Mouse (Mus musculus) forebrain, embryonic 16.5 days (tissue): ENCODE data around the gene Il23a. TPM values are rescaled to one million over a fixed set of nuclear protein-coding genes. Genes with fewer than 3 reads are reported as not detected.

Source experiments
- ATAC-seq: fragments of 200-750 bp; cut with Nextera tagmentation; 2 replicates; pipeline ENCODE4 v1.8.0; 2017; ENCODE audit warnings: mild to moderate bottlenecking, moderate library complexity
- H3K27ac ChIP-seq: fragments of 300-500 bp; sonication (generic); 2 replicates; pipeline ENCODE4 v1.5.1; 2014; ENCODE audit warnings: low read length, control low read depth
- H3K27me3 ChIP-seq: fragments of 300-500 bp; sonication (generic); replicated peaks from 2 replicates; pipeline ENCODE4 v1.6.1; 2014; ENCODE audit warnings: low read length; ENCODE audit not compliant: control insufficient read depth, insufficient read depth
- H3K36me3 ChIP-seq: fragments of 300-500 bp; sonication (generic); 2 replicates; pipeline ENCODE4 v1.6.1; 2014; ENCODE audit not compliant: control insufficient read depth, insufficient read depth
- H3K4me1 ChIP-seq: fragments of 300-500 bp; sonication (generic); replicated peaks from 2 replicates; pipeline ENCODE4 v1.6.1; 2014; ENCODE audit warnings: low read length; ENCODE audit not compliant: control insufficient read depth, insufficient read depth
- H3K4me2 ChIP-seq: fragments of 300-500 bp; sonication (generic); 2 replicates; pipeline ENCODE4 v1.6.1; 2014; ENCODE audit warnings: mild to moderate bottlenecking, low read length, control low read depth
- H3K4me3 ChIP-seq: fragments of 300-500 bp; sonication (generic); replicated peaks from 2 replicates; pipeline ENCODE4 v1.5.1; 2014; ENCODE audit warnings: mild to moderate bottlenecking, low read length, control low read depth
- H3K9ac ChIP-seq: fragments of 300-500 bp; sonication (generic); replicated peaks from 2 replicates; pipeline ENCODE4 v1.6.1; 2014; ENCODE audit warnings: low read depth, low read length, control low read depth
- H3K9me3 ChIP-seq: fragments of 300-500 bp; sonication (generic); 2 replicates; pipeline ENCODE4 v1.6.1; 2016; ENCODE audit warnings: low read length; ENCODE audit not compliant: control insufficient read depth
- WGBS: fragments of 180-500 bp; shearing (Covaris S2); extraction: QIAGEN DNeasy Blood & Tissue Kit; methylation state at CpG from one replicate; pipeline ENCODE4 v1.1.7; 2014; 5-methylcytosine and 5-hydroxymethylcytosine counted together
- polyA plus RNA-seq: library from polyadenylated mRNA; unstranded; fragments of >200 nt; fragmentation: Nextera tagmentation; extraction: Ambion mirVana; gene quantifications from 2 replicates; pipeline ENCODE4 v1.2.1, GENCODE M21; 2015

Gene Il23a
- 0.39 TPM in 1 of 2 replicates, not detected in the other for polyA plus RNA-seq

DNA sequence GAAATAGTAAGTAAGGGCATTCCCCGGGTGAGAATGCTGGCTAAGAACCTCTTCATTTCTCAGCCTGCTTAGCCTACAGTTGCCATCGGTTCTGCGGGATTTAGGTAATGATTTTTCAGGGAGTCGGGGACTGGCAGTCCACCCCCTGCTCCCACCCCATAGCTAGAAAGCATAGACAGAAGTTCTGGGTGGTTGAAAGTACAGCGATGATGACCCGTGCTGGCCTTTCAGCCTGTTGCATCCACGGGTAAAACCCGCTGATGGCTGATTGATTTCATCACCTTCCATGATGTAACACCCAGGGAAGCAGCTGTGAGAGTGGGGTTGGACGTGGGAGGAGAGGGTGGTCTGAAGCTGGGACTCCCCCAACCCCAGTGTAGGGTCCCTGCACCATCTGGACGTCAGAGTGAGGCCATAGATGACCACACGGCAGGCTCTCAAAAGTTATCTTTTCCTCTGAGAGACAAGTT lies at the start of gene Il23a:
TSS of gene Il23a (minus strand) at position 51 of the 470 bp plus-strand sequence.
- Histone ChIP-seq H3K4me2 (no peak within 1 kb of the TSS), H3K4me3 (no peak within 1 kb of the TSS), H3K27me3 (no peaks in the 10 kb centered on the region), H3K36me3 (no peaks in the 10 kb centered on the region), H3K27ac (no peak within 1 kb of the TSS), H3K9me3 (no peaks in the 10 kb centered on the region), H3K4me1 (peaks cover 8% of the 10 kb centered on the region), H3K9ac (no peak within 1 kb of the TSS)
- ATAC-seq = no peak
- WGBS = 83% methylated on average over 11 of the region's 11 CpGs

DNA sequence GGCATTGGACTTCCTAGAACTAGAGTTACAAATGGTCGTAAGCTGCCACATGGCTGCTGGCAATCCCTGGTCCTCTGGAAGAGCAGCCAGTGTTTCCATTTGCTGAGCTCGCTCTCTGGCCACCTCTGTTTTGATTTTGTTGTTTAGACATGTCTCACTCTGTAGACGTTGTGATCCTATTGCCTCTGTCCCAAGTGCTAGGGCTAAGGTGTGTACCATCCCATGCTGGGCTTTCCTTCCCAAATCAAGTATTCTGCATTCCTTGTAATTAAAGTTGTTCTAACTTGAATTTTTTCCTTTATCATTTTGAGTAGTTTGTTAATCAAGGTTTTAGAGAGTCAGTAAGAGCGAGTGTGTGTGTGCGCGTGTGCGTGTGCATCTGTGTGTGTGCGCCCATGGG lies 49.0 kb upstream of the Il23a start:
- no peak for ATAC-seq
- Histone ChIP-seq H3K36me3 (peaks cover 21% of the 10 kb centered on the region), H3K4me2 (no peak overlapping the region), H3K27ac (no peak overlapping the region), H3K9ac (no peak overlapping the region), H3K27me3 (no peaks in the 10 kb centered on the region), H3K4me1 (peaks cover 8% of the 10 kb centered on the region), H3K4me3 (no peak overlapping the region), H3K9me3 (no peaks in the 10 kb centered on the region)
- WGBS = 91% methylated on average over 8 of the region's 8 CpGs

DNA sequence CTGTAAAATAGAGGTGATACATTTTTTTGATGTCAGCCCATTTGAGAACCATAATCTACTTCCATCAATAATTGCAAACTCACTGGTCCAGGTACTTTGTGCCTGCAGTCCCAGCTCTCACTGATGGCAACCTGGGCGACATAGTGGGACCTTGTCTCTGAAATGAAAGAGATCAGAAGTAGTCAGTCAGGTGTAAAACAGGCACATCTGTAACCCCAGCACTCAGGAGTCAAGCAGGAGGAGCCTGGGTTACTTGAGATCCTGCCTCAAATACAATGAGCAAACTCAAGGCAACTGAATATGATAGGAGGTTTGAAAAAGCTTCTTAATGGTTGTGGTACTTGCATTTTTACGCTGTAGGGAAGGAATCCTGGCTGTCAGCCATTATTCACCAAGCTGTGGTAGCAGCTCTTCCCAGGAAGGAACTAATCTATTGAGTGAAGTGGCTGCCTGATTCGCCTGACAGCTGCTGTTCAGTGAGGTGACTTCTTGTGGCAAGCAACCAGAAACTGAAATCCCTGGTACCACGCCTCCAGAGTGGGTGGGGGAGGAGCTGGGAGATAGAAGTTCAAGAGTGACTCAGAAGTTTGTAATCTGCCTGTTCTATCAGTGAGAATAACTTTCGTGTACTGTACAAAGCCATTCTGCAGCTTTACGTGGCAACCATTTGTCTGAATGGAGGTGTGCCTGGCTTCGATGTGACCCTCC lies 46.2 kb upstream of the Il23a start:
- no peaks in the 10 kb centered on the region for H3K9me3 ChIP-seq
- no peaks in the 10 kb centered on the region; the same call in 1 of the 2 replicates for H3K36me3 ChIP-seq
- no peaks in the 10 kb centered on the region for H3K27me3 ChIP-seq
- H3K4me2 ChIP-seq = no peak overlapping the region
- H3K4me1 ChIP-seq = peaks cover 9% of the 10 kb centered on the region
- peak overlapping the region; percentile 59 for H3K27ac ChIP-seq
- WGBS = 43% methylated on average over 7 of the region's 7 CpGs
- peak; percentile 52; the same call in 1 of the 2 replicates for ATAC-seq
- H3K4me3 ChIP-seq = no peak overlapping the region
- H3K9ac ChIP-seq = no peak overlapping the region

DNA sequence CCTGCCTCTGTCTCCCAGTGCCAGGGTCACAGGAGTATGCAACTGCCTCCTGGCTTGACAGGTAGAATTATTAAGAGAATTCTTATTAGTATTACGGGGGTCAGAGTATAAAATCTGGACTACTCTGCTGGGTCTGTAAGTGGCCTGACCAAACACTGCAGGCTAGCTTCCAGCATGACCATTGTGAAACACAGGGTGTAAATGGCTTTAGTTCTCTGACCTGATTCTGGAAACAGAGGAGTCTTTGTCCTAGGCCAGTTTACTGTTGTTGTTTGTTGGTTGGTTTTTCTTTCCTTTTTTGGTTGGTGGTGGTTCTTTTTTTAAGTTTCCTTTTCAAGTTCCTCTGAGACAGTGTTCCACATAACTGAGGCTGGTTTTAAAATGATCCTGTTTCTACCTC lies 44.9 kb upstream of the Il23a start:
- ATAC-seq = no peak
- Histone ChIP-seq H3K4me3 (no peak overlapping the region), H3K27me3 (no peaks in the 10 kb centered on the region), H3K9me3 (no peaks in the 10 kb centered on the region), H3K4me1 (peaks cover 22% of the 10 kb centered on the region), H3K27ac (no peak overlapping the region), H3K4me2 (no peak overlapping the region), H3K9ac (no peak overlapping the region), H3K36me3 (no peaks in the 10 kb centered on the region; the same call in 1 of the 2 replicates)
- 82% methylated on average over 1 of the region's 1 CpGs for WGBS

DNA sequence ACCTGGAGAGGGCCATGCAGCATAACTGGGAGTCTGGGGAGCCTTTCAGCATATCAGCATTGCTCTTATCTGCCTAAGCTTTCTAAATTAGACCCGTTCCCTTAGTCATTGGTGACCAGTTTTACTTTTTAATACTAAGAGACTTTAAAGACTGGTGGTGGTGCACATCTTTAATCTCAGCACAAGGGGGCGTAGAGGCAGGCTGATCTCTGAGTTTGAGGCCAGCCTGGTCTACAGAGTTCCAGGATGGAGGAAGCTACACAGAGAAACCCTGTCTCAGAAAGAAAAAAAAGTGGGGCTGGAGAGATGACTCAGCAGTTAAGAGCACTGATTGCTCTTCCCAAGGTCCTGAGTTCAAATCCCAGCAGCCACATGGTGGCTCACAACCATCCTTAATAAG lies 41.7 kb upstream of the Il23a start:
- Histone ChIP-seq H3K27ac (no peak overlapping the region), H3K4me1 (peaks cover 30% of the 10 kb centered on the region), H3K4me3 (no peak overlapping the region), H3K9ac (no peak overlapping the region), H3K4me2 (no peak overlapping the region), H3K9me3 (no peaks in the 10 kb centered on the region), H3K36me3 (no peaks in the 10 kb centered on the region; the same call in 1 of the 2 replicates), H3K27me3 (no peaks in the 10 kb centered on the region)
- no peak for ATAC-seq
- 81% methylated on average over 2 of the region's 2 CpGs for WGBS

DNA sequence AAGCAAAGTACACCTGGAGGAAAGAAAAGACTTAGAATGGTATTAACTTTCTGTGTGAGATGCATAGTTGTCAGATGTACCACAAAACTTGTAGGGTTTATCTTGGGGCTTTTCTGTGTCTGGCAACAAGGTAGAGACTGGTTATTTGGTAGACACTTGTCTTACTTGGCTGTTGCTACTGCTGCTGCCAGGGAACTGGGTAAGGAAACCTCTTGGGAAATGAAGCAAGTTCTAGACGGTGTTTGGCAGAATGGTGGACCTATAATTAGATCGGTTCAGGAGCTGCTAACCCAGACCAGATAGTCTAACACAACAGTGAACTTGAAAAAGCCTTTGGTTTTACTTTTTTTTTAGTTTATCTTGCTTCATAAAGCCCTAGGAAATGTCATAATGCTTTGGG lies 40.4 kb upstream of the Il23a start:
- H3K36me3 ChIP-seq = no peaks in the 10 kb centered on the region; the same call in 1 of the 2 replicates
- peak overlapping the region; percentile 94 for H3K4me3 ChIP-seq
- H3K4me2 ChIP-seq = peak overlapping the region; percentile 93
- no peak for ATAC-seq
- 70% methylated on average over 2 of the region's 2 CpGs for WGBS
- no peaks in the 10 kb centered on the region for H3K9me3 ChIP-seq
- H3K9ac ChIP-seq = no peak overlapping the region
- H3K27me3 ChIP-seq = no peaks in the 10 kb centered on the region
- peaks cover 23% of the 10 kb centered on the region for H3K4me1 ChIP-seq
- no peak overlapping the region for H3K27ac ChIP-seq

DNA sequence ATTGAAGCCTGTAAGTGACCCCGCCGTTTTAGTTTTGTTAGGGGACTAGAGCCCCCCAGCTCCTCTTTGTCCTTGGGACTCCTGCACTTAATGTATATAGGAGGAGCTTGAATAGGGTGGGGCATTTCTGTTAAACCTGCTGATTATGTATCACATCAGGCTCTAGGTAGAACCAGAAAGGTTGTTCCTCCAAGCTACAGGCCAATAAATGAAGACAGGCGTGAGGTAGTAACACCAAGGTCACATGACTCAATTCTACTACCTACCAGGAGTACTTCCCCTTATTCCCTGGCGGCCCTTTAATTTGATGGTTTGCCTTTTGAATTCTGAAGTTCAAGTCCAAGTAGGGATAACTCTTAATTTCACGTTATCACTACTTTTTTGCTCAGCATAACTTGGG lies 39.9 kb upstream of the Il23a start:
- peak overlapping the region; percentile 92; the same call in 1 of the 2 replicates for H3K27ac ChIP-seq

DNA sequence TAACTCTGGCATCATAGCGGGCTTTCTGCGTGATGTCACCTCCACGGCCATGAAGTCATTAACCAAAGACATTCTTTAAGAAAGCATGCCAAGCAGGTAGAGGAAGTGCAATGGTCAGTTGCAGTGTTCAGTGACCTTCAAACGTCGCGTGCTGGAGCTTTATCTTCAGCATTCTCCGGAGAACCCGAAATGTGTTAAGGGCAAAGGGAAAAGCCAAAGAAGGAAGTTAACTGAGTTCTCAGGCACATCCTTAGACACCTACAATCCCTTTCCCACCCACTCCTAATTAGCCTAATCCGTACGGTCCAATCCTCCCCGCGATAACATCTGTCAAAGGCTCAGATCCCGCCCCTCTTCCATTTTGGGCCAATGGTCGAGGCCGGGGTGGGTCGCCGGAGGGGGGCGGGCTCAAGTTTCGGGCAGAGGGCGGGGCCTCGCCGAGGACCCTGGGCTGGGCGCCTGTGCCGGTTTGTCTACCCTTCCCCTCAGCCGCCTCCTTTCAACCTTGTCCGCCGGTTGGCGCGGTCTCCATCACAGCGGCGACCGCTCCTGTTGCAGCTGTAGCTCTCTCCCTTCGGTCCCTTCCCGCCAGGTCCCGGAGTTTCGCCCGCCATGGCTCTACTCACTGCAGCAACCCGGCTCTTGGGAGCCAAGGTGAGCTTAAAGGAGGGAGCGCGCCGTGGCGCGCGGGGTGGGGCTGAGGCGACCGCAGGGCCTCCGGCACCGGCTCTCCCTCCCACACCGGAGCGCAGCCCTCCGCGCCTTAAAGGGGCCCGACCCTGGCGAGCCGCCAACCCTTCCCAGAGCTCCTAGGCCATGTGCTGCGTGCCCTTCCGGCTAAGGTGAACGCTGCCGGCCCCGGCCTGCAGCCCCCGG lies 39.0 kb upstream of the Il23a start, which contains the start of gene Cs:
TSS of gene Cs (plus strand) at position 429 of the 876 bp plus-strand sequence.
- ATAC-seq = peak; percentile 99
- Histone ChIP-seq H3K4me2 (peak within 1 kb of the TSS; percentile 96), H3K27ac (peak within 1 kb of the TSS; percentile 92), H3K36me3 (no peaks in the 10 kb centered on the region; the same call in 1 of the 2 replicates), H3K9ac (peak within 1 kb of the TSS; percentile 94), H3K27me3 (no peaks in the 10 kb centered on the region), H3K4me1 (peaks cover 23% of the 10 kb centered on the region), H3K9me3 (no peaks in the 10 kb centered on the region), H3K4me3 (peak within 1 kb of the TSS; percentile 94)
- under 1% methylated on average over 60 of the region's 61 CpGs for WGBS

More for the DNA sequence above, 39.9 kb upstream of the Il23a start:
- Histone ChIP-seq H3K9me3 (no peaks in the 10 kb centered on the region), H3K27me3 (no peaks in the 10 kb centered on the region), H3K4me1 (peaks cover 23% of the 10 kb centered on the region), H3K4me3 (peak overlapping the region; percentile 94), H3K4me2 (peak overlapping the region; percentile 93), H3K36me3 (no peaks in the 10 kb centered on the region; the same call in 1 of the 2 replicates), H3K9ac (peak overlapping the region; percentile 94)
- WGBS = 23% methylated on average over 5 of the region's 5 CpGs
- no peak for ATAC-seq

DNA sequence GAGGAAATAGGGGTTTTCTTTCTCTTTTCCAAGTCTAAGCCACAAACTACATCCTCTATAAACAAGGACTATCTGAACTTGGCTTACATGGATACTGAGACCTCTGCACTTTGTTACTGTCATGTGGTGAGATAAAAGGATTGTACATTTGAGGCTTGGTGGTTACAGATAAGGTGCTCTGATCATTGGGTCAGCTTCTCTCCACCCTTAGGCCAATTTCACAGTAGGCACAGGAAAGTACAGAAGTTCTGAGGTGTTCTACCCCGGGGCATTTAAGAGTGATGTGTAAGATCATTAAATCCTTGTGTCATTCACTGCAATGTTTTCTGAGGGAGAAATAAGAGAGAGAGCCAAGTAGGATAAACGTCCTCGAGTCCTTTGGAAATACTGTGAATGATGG lies 38.0 kb upstream of the Il23a start:
- no peaks in the 10 kb centered on the region for H3K36me3 ChIP-seq
- H3K4me1 ChIP-seq = peaks cover 23% of the 10 kb centered on the region
- no peak overlapping the region; the same call in 1 of the 2 replicates for H3K9ac ChIP-seq
- H3K4me2 ChIP-seq = no peak overlapping the region; the same call in 1 of the 2 replicates
- no peak overlapping the region; the same call in 1 of the 2 replicates for H3K4me3 ChIP-seq
- H3K27ac ChIP-seq = no peak overlapping the region
- H3K9me3 ChIP-seq = no peaks in the 10 kb centered on the region
- H3K27me3 ChIP-seq = no peaks in the 10 kb centered on the region
- ATAC-seq = no peak
- WGBS = 84% methylated on average over 3 of the region's 3 CpGs
